Mouse (Mus musculus) lung, postnatal 0 days (tissue): ENCODE data around the gene Slc15a1.

ENCODE experiments used
- CTCF ChIP-seq: IDR thresholded peaks from 2 replicates; pipeline ENCODE4 v1.5.1; 2016; ENCODE audit warnings: antibody characterized with exemption, mild to moderate bottlenecking
- EP300 ChIP-seq: IDR thresholded peaks from 2 replicates; pipeline ENCODE4 v1.6.1; 2016; ENCODE audit warnings: antibody characterized with exemption, mild to moderate bottlenecking, control low read depth

DNA sequence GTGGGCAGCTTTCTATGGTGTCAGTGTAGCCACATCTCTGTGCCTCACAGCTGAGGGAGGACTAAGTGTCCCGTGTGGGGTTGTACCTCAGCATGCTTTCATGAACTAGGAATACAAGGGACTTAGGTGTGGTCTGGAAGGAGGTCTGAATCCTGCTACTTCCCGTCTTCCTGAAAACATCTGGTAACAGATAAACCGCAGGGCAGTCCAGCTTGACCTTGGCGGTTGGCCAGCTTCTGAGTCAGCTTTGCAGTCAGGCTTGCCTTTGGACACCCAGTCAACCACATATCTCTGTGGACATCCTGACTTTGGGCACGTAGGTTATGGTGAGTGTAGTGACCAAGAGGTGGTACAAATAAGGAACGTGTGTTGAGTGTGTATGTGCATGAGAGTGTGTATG, 68.0 kb downstream of the Slc15a1 start:
- TF ChIP-seq CTCF (no peak), EP300 (no peak)
